Mouse (Mus musculus) heart, adult 18-20 months (tissue): Measurements from ENCODE around the gene Crat. TPM values are rescaled to one million over a fixed set of nuclear protein-coding genes. Genes with fewer than 3 reads are reported as not detected.
A peak's percentile ranks its signal among the peaks of the same experiment; 100 is the strongest.
"Not testable (repeated sequence)": the region's sequence is repeated elsewhere in the genome, so short reads cannot be mapped to it uniquely, and the experiment has no call there.

Experiments
- DNase-seq, 2 experiments: peaks; one replicate each; pipeline ENCODE4 v3.0.0; 2021 to 2022; ENCODE audit warnings: mixed read lengths in 1 of 2
- total RNA-seq, 2 experiments: library from RNA; stranded (reverse); gene quantifications; 2 replicates each; pipeline ENCODE4 v1.2.3; 2021

Crat gene
- total RNA-seq, 2 experiments from 2014 or later: 507 to 509 TPM

DNA sequence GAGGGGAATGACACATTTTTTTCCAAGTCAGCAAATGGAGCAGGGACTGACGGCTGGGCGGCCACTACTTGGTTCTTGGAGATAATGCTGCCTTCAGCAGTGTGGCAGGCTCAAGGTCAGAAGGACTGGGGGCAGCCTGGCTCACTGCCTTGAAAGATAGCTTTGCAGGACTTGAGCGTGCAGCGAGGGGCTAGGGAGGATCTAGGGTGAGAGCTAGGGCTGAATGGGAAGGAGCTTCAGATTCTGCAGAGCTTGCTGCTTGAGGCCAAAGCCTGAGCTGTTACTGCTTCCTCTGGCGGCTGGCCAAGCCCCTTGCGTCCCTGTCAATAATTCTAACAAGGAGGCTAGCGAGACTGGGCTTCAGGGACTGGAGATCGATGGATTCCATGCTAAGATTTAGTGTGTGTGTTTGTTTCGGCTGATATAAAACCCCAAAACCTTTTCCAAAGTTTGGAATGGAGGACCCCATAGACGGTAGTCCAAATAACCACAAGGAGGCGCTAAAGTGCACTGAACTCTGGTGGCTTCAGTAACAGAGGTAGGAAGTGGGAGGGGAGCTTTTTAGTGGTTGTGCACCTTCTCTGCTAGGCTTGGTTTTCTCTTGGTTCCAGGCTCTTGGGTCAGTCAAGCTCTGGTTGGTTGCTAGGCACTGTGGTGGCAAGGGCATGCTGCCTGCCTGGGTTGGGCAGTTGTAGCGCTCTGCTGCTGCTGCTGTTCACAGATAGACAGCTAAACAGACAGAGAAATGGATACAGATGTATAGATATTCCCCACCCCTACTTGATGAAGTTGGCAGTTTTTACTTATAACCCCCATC, 25.3 kb upstream of the Crat start:
- peak; percentile 87 to 89 for DNase-seq

DNA sequence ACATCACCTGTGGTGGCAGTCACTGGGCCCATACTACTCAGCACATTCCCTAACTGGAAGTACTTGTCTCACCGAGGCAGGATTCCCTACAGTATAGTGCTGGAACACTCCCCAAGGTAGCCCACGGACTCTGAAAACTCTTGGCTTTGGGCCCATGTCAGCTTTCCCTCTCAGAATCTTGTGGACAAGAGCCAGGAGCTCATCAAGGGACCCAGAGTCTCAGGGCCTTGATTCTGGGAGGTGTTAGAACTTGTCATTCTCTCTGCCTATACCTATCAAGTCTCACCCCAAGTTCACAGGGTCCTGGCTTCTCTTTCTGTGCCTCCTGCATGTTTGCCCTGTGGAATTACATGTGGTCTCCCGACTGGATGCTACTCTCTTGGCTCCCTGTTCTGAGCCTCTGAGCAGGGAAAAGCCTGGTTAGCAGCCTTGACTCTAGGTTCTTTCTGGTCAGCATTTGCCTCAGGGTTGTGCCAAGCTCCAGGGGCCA, 24.6 kb upstream of the Crat start:
- DNase-seq: peak; percentile 45 to 49

- no peak for DNase-seq
Measured at GRCm38 (mm10) chr2:30439631-30440030, 24.0 kb upstream of the Crat start.

GRCm38 (mm10) chr2:30437791-30438190, 22.2 kb upstream of the Crat start:
- DNase-seq: no peak

DNA sequence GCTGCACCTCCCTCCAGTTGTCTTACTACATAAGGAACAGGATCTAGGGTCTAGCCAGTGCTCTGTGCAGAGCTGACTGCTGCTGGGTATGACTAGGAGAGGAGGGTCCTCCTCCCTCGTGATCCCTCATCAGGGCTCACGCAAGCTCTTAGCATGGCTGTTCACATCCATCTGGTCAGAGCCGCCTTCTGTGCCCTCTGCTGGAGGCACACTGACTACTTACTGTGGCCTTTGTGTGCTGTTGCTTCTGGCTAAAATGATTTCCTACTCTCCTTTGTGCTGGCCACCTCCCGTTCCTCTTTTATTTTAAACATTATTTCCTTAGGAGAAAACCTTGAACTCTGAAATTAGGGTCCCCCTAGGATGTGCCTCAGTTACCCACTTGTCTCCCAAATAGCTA, 21.2 kb upstream of the Crat start:
- no peak for DNase-seq

- DNase-seq: peak; percentile 74 to 78
Measured at GRCm38 (mm10) chr2:30436156-30436545, 20.5 kb upstream of the Crat start.

DNA sequence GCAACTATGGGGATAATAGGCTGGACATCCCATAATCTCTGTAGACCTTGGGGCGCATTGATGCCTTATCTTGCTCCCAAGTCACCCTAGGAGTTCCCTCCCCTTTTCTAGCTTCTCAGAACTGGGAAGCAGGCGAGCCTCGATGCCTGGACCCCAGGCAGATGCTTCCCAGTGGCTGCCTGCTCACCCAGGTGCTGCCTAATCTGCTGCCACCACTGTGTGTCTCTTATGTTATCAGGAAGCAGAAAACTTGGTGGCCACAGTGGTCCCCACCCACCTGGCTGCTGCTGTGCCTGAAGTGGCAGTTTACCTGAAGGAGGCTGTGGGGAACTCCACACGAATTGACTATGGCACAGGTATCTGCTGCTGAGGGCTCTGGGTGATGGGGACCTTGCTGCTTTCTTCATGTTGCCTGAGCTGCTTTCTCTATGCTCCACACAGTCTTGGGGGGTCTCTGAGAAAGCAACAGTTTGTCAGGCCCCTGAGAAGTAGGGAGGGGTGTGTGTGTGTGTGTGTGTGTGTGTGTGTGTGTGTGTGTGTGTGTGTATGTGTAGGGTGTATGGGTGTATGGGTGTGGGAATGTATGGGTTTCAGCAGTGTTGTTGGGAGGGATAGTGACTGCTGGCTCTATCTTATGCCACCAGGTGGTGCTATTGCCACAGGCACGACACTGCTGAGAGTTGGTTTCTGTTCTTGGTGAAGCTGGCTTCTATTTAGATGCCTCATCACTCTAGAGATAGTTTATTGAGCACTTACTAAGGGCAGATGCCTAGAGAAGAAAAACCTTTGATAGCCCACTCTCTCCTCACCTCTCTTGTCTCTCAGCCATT, 19.9 kb upstream of the Crat start:
- DNase-seq: peak; percentile 76 to 85

GRCm38 (mm10) chr2:30429156-30429555, 13.5 kb upstream of the Crat start:
- peak; percentile 79 to 85 for DNase-seq

- DNase-seq: no peak
Measured at GRCm38 (mm10) chr2:30421432-30421831, 5.8 kb upstream of the Crat start.

DNA sequence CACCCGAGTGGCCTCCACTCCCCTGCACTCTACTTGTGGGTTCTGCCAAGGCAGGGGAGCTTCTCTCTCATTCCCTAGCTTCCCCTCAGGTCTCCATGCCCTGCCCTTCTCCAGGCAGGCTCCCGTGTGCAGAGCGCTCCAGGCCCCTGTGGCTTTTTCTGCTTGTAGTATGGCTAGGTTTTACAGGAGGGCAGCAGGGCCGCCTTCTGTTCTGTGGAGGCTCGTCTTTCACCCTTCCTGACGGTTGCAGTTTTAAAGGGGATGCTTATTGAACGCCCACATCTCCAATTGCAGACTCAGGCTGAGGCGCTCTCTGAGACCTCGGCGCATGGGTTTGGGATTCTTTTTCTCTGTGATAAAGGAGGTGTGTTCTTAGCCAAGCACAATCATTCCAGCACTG, 3.5 kb upstream of the Crat start:
- DNase-seq: no peak

- DNase-seq: no peak
Measured at GRCm38 (mm10) chr2:30418259-30418658, 2.6 kb upstream of the Crat start.

- no peak for DNase-seq
Measured at GRCm38 (mm10) chr2:30417595-30418165, 2.1 kb upstream of the Crat start.

DNA sequence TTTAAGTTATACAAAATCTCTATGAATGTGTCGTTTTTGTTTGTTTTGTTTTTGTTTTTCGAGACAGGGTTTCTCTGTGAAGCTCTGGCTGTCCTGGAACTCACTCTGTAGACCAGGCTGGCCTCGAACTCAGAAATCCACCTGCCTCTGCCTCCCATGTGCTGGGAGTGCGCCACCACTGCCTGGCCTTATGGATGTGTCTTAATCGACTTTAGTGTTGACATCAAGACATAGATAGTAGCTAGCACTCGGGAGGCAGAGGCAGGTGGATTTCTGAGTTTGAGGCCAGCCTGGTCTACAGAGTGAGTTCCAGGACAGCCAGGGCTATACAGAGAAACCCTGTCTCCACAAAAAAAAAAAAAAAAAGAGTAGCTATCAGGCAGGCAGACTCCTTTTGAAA, 1.5 kb upstream of the Crat start:
- not testable (repeated sequence) for DNase-seq

- DNase-seq: no peak
Measured at GRCm38 (mm10) chr2:30416649-30416965, 994 bp upstream of the Crat start.

- DNase-seq: peak; percentile 93 to 94
Measured at GRCm38 (mm10) chr2:30415936-30416648, 479 bp upstream of the Crat start, which contains the start of gene Ptpa. Ptpa (plus strand) TSS chr2:30416039.

GRCm38 (mm10) chr2:30414681-30415080, 932 bp downstream of the Crat start:
- DNase-seq: peak in 1 of 2 experiments; percentile 25

DNA sequence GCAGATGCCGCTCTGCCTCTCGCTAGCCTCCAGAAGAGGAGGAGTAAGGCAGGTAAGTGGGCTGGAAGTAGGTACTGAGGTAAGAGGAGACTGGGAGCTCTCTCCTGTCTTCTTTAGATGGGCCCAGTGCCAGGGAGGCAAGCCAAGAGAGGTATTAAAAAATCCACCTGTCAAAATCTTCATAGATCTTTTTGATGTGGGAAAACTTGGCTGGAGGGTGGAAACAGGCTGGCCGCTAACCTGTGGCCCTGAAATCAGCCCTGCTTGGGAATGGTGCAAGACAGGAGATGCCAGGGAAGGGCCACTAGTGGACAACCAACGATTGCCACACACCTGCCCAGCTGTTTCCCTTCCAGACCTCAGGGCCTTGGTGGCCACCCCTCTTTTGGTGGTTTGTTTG, 1.5 kb downstream of the Crat start:
- no peak for DNase-seq

DNA sequence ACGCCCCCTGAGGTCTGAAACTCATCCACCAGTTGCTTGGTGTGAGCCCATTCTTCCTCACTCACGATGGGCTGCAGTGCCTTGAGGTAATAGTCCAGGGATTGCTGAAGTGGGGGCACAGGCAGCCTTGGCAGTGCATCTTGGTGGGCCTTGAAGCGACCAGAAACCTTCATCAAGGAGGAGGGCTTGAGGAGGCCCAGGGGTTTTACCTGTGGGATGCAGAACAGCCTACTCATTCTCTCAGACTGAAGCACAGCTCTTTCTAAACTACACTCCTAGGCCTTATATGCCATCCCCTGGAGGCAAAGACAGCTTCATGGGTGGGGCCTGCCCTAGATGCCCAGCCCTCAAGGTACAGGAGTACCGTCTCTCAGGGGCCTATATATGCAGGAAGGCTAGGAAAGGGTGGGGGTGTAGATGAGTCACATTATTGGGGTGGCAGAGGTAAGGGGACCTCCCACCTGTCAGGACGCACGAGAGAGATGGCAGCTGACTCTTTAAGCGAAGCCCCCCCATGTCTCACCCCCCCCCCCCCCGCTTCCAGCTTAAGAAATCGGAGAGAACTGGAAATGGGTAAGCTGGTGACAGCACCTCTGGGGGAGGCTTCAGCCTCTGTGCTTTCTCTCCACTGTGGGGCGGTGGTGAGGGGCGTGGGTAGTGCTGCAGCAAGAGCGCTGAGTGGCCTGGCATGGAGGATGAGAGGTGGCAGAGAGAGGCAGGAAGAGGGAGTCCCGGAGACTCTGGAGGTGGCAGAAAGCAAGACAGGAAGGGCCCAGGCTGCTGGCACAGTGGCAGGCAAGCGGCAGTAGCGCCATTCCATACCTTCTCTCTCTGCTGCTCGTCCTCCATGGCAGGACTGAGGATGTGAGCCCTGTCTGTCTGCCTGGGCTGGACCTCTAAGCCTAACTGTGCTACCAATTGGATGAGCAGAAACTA, 2.3 kb downstream of the Crat start:
- DNase-seq: no peak

DNA sequence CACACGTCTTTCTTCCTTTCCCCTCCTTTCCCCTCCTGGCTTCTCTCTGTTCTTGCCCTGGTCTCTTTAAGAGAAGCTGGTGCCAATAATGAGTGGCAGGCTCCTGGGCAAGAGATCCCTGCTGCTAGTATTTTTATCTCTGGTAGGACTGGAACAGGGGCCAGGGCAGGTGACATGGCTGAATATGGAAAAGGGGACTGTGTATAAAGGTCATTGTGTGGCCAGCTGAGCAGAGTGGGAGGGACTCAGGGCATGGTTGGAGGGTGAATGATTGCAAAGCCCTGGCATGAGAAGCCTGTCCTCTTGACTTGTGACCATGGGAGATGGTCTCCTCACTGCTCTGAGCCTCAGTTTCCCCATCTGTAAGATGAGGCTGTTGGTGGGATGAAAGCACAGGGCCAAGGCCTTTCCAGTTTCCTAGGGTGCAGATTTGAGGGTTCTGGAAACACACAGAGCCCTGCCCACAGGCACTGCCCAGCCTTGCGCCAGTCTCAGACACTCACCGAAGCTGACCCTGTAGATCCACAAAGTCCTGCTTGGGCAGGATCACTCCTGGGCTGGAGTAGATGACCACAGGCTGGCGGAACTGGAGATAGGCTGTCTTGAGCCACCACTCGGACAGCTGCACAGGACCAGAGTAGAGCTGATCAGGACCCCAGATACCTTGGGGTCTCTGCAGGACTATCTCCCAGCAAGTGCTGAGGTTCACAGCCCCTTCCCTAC, 6.0 kb downstream of the Crat start:
- DNase-seq: peak; percentile 71 to 86

DNA sequence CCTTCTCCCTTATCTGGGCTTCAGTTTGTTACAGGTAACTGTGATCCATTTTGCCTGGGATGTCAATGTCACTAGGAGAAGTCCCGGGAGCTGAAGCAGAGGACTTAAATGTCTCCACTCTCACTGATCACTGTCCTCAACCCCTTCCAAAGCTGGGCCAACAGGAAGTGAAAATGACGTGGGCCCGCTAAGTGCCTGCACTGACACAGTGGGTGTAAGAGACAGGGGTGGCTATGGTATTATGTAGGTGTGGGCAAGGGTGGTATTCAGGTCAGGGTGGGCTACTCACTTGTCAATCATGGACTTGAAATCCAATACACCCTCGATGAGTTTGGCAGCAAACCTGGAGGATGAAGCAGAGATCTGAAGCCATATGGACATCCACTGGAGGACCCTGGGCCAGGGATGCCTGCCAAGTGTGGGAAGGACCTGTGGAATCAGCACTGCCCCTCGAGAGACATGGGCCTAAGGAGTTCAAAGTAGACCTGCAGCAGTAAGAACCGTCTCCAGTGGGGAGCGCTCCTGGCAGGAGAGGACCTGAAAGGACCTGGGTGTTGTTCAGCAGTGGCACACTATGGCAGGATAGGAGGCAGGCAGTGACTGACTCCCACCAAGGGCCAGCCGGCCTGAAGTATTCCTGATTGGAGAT, 7.0 kb downstream of the Crat start:
- DNase-seq: no peak
